Mouse (Mus musculus) midbrain, postnatal 0 days (tissue): Measurements from ENCODE around the gene Pir. TPM values are rescaled to one million over a fixed set of nuclear protein-coding genes. Genes with fewer than 3 reads are reported as not detected.

Source experiments
- ATAC-seq: fragments of 200-750 bp; cut with Nextera tagmentation; 2 replicates; pipeline ENCODE4 v1.8.0; 2017; ENCODE audit warnings: moderate number of reproducible peaks, mild to moderate bottlenecking, moderate TSS enrichment, moderate library complexity; ENCODE audit not compliant: low FRiP score
- DNase-seq: peaks from one replicate; pipeline ENCODE4 v3.0.0-alpha.2; 2015; ENCODE audit warnings: low spot score
- H3K27ac ChIP-seq: fragments of 300-500 bp; sonication (generic); 2 replicates; pipeline ENCODE4 v1.5.1; 2014; ENCODE audit warnings: low read depth, mild to moderate bottlenecking, low read length, mixed read lengths
- H3K27me3 ChIP-seq: fragments of 300-500 bp; sonication (generic); 2 replicates; pipeline ENCODE4 v1.6.1; 2014; ENCODE audit warnings: low read length, control low read depth, mixed read lengths; ENCODE audit not compliant: insufficient read depth
- H3K36me3 ChIP-seq: fragments of 300-500 bp; sonication (generic); 2 replicates; pipeline ENCODE4 v1.6.1; 2014; ENCODE audit warnings: low read length, control low read depth, mixed read lengths; ENCODE audit not compliant: insufficient read depth
- H3K4me1 ChIP-seq: fragments of 300-500 bp; sonication (generic); 2 replicates; pipeline ENCODE4 v1.6.1; 2014; ENCODE audit warnings: mild to moderate bottlenecking, control low read depth, antibody characterized with exemption, low read length, mixed read lengths; ENCODE audit not compliant: insufficient read depth
- H3K4me2 ChIP-seq: fragments of 300-500 bp; sonication (generic); 2 replicates; pipeline ENCODE4 v1.6.1; 2014; ENCODE audit warnings: low read depth, mild to moderate bottlenecking, low read length, mixed read lengths; ENCODE audit not compliant: poor library complexity, severe bottlenecking
- H3K4me3 ChIP-seq: fragments of 300-500 bp; sonication (generic); 2 replicates; pipeline ENCODE4 v1.5.1; 2014; ENCODE audit warnings: low read depth, mild to moderate bottlenecking, low read length, moderate library complexity
- H3K9ac ChIP-seq: fragments of 300-500 bp; sonication (generic); replicated peaks from 2 replicates; pipeline ENCODE4 v1.6.1; 2014; ENCODE audit warnings: mild to moderate bottlenecking, low read length, moderate library complexity, mixed read lengths; ENCODE audit not compliant: poor library complexity, severe bottlenecking
- H3K9me3 ChIP-seq: fragments of 300-500 bp; sonication (generic); 2 replicates; pipeline ENCODE4 v1.6.1; 2016; ENCODE audit warnings: low read length, control low read depth
- CTCF ChIP-seq: IDR thresholded peaks from 2 replicates; pipeline ENCODE4 v1.5.1; 2016; ENCODE audit warnings: antibody characterized with exemption, mild to moderate bottlenecking
- WGBS: fragments of 180-500 bp; shearing (Covaris S2); extraction: QIAGEN DNeasy Blood & Tissue Kit; methylation state at CpG from one replicate; pipeline ENCODE4 v1.1.7; 2014; 5-methylcytosine and 5-hydroxymethylcytosine counted together
- polyA plus RNA-seq: library from polyadenylated mRNA; unstranded; fragments of >200 nt; fragmentation: Nextera tagmentation; extraction: Ambion mirVana; gene quantifications from 2 replicates; pipeline ENCODE4 v1.2.1, GENCODE M21; 2015
- total RNA-seq: library from RNA; depleted of rRNA; stranded (reverse); fragments of >200 nt; gene quantifications from 2 replicates; pipeline ENCODE4 v1.2.3, GENCODE M21; 2014; rRNA removed

The Pir gene
- total and polyA plus RNA-seq, 2 experiments from 2014 or later: 0.55 to 5.6 TPM

DNA sequence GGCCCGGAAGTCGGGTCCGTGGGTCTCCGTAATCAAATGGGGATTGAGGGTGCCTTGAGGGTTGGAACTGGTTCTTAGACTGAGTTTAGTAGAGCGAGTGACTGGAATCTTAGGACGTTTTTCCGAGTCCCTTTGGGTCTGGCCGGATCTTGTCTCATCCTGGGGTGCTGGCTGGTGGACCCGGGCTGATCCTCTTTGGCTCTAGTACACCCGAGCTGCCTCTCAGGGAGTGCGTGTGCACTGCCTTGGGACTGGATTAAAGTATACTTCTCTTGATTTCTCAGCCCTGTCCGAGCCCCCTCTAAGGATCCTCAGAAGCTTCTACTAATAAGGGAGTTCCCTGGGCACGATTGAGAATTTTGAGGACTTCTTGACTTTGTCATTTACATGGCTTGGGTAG, 150.8 kb downstream of the Pir start:
- Histone ChIP-seq H3K9me3 (no peaks in the 10 kb centered on the region), H3K4me2 (peak overlapping the region; percentile 55), H3K36me3 (no peaks in the 10 kb centered on the region), H3K4me3 (peak overlapping the region; percentile 50), H3K27me3 (peaks cover 4% of the 10 kb centered on the region; the same call in 1 of the 2 replicates), H3K27ac (peak overlapping the region; percentile 57), H3K9ac (peak overlapping the region; percentile 55), H3K4me1 (no peaks in the 10 kb centered on the region)
- ATAC-seq (peak; percentile 32; the same call in 1 of the 2 replicates), DNase-seq (no peak)
- 30% methylated on average over 13 of the region's 13 CpGs for WGBS
- no peak for TF ChIP-seq CTCF

GRCm38 (mm10) chrX:164420518-164420917, 151.3 kb downstream of the Pir start:
- H3K4me1 ChIP-seq: no peaks in the 10 kb centered on the region
- H3K36me3 ChIP-seq: no peaks in the 10 kb centered on the region
- ATAC-seq: no peak
- no peak overlapping the region for H3K27ac ChIP-seq
- H3K4me2 ChIP-seq: peak overlapping the region; percentile 55
- 54% methylated on average over 3 of the region's 3 CpGs for WGBS
- no peak overlapping the region for H3K9ac ChIP-seq
- H3K9me3 ChIP-seq: no peaks in the 10 kb centered on the region
- no peak for DNase-seq
- no peak for TF ChIP-seq CTCF
- peaks cover 4% of the 10 kb centered on the region; the same call in 1 of the 2 replicates for H3K27me3 ChIP-seq
- H3K4me3 ChIP-seq: peak overlapping the region; percentile 50

Other genes with a start within 250 kb of the Pir start
- 1.5 and 1.7 TPM in 2 replicates for gene Car5b, start 241.4 kb upstream of the Pir start, total RNA-seq
- gene Car5b, start 241.4 kb upstream of the Pir start, polyA plus RNA-seq: 0.76 and 0.85 TPM in 2 replicates
- 8.2 and 19.9 TPM in 2 replicates for gene Siah1b, start 192.9 kb upstream of the Pir start, total RNA-seq
- gene Siah1b, start 192.9 kb upstream of the Pir start, polyA plus RNA-seq: 13.6 and 16.7 TPM in 2 replicates
- not detected in 2 replicates for gene Cltrn, start 180.5 kb upstream of the Pir start, total RNA-seq
- gene Cltrn, start 180.5 kb upstream of the Pir start, polyA plus RNA-seq: 0.12 TPM in 1 of 2 replicates, not detected in the other
- gene Ace2, start 130.0 kb upstream of the Pir start, total RNA-seq: 0.05 and 0.76 TPM in 2 replicates
- gene Ace2, start 130.0 kb upstream of the Pir start, polyA plus RNA-seq: 0.68 and 0.71 TPM in 2 replicates
- gene Bmx, start 11.2 kb upstream of the Pir start, total RNA-seq: 0.42 and 0.93 TPM in 2 replicates
- 0.48 and 0.58 TPM in 2 replicates for gene Bmx, start 11.2 kb upstream of the Pir start, polyA plus RNA-seq
- gene Vegfd, start 104.0 kb downstream of the Pir start, total RNA-seq: 0.11 and 0.33 TPM in 2 replicates
- gene Vegfd, start 104.0 kb downstream of the Pir start, polyA plus RNA-seq: 0.10 and 0.13 TPM in 2 replicates
- 1.8 and 4.1 TPM in 2 replicates for gene Piga, start 150.4 kb downstream of the Pir start, total RNA-seq
- 1.7 and 2.0 TPM in 2 replicates for gene Piga, start 150.4 kb downstream of the Pir start, polyA plus RNA-seq
- not detected in 2 replicates for gene Asb11, start 167.6 kb downstream of the Pir start, total RNA-seq
- not detected in 2 replicates for gene Asb11, start 167.6 kb downstream of the Pir start, polyA plus RNA-seq
- not detected in 2 replicates for gene Asb9, start 237.0 kb downstream of the Pir start, total RNA-seq
- not detected in 2 replicates for gene Asb9, start 237.0 kb downstream of the Pir start, polyA plus RNA-seq